Mouse (Mus musculus) ES-E14 (cell line): ENCODE measurements at regions not wholly inside any gene's neighbourhood (a gene's known extent, or its start where the extent isn't known, plus 50 kb on each side); places are given as distances from the start of the nearest gene placed in this dataset.

Experiments
- DNase-seq: peaks from one replicate; pipeline ENCODE4 v3.0.0-alpha.2; 2013; ENCODE audit warnings: low read depth, low spot score
- H3K27ac ChIP-seq: 2 replicates; pipeline ENCODE4 v1.5.1; 2012; ENCODE audit warnings: low read depth, mild to moderate bottlenecking, low read length, moderate library complexity, mixed read lengths; ENCODE audit not compliant: poor library complexity, insufficient read depth, severe bottlenecking
- H3K36me3 ChIP-seq: 2 replicates; pipeline ENCODE4 v1.6.1; 2012; ENCODE audit warnings: mild to moderate bottlenecking, low read length, moderate library complexity, mixed read lengths; ENCODE audit not compliant: control insufficient read depth, poor library complexity, insufficient read depth, severe bottlenecking
- H3K4me1 ChIP-seq, 2 experiments: fragments of 150-350 bp in 1 of 2; sonication (generic) in 1 of 2; 2 replicates each; pipeline ENCODE4 v1.6.1; 2012; ENCODE audit warnings: low read length in 2 of 2, mild to moderate bottlenecking in 1 of 2, mixed read lengths in 1 of 2; ENCODE audit not compliant: control insufficient read depth in 2 of 2, insufficient read depth in 2 of 2, poor library complexity in 1 of 2
- H3K4me3 ChIP-seq, 2 experiments: fragments of 150-350 bp in 1 of 2; sonication (generic) in 1 of 2; 2 replicates each; pipeline ENCODE4 v1.5.1; 2012; ENCODE audit warnings: low read length in 2 of 2, low read depth in 1 of 2, mild to moderate bottlenecking in 1 of 2, mixed read lengths in 1 of 2; ENCODE audit not compliant: insufficient read depth in 1 of 2, poor library complexity in 1 of 2, severe bottlenecking in 1 of 2
- H3K9ac ChIP-seq: 2 replicates; pipeline ENCODE4 v1.6.1; 2012; ENCODE audit warnings: low read depth, mild to moderate bottlenecking, low read length, mixed read lengths; ENCODE audit not compliant: poor library complexity, insufficient read depth, severe bottlenecking
- H3K9me3 ChIP-seq: fragments of 150-350 bp; sonication (generic); 2 replicates; pipeline ENCODE4 v1.6.1; 2012; ENCODE audit warnings: low read depth, mild to moderate bottlenecking, low read length; ENCODE audit not compliant: control insufficient read depth, insufficient read depth
- CHD2 ChIP-seq: IDR thresholded peaks from 2 replicates; pipeline ENCODE4 v1.6.1; 2014; ENCODE audit warnings: mild to moderate bottlenecking, low read depth, low read length, inconsistent platforms
- HCFC1 ChIP-seq: IDR thresholded peaks from 2 replicates; pipeline ENCODE4 v1.6.1; 2012; ENCODE audit warnings: low read length, inconsistent platforms, borderline replicate concordance; ENCODE audit not compliant: insufficient read depth
- MAFK ChIP-seq: IDR thresholded peaks from 2 replicates; pipeline ENCODE4 v1.6.1; 2014; ENCODE audit warnings: mild to moderate bottlenecking, low read depth, low read length, inconsistent platforms; ENCODE audit not compliant: insufficient read depth
- ZC3H11A ChIP-seq: IDR thresholded peaks from 2 replicates; pipeline ENCODE4 v1.6.1; 2012; ENCODE audit warnings: low read depth, mild to moderate bottlenecking, inconsistent platforms, low read length, borderline replicate concordance
- ZNF384 ChIP-seq: IDR thresholded peaks from 2 replicates; pipeline ENCODE4 v1.6.1; 2012; ENCODE audit warnings: low read depth, low read length, inconsistent platforms
- in situ Hi-C, 2 experiments: fragments of 600-800 bp; cut with MboI; formaldehyde crosslinking; loops; one replicate each; pipeline ENCODE4 v1.15.1; 2025; ENCODE audit warnings: low sequenced_read_pairs in 2 of 2, inconsistent platforms in 1 of 2; ENCODE audit not compliant: unreplicated experiment in 2 of 2

DNA sequence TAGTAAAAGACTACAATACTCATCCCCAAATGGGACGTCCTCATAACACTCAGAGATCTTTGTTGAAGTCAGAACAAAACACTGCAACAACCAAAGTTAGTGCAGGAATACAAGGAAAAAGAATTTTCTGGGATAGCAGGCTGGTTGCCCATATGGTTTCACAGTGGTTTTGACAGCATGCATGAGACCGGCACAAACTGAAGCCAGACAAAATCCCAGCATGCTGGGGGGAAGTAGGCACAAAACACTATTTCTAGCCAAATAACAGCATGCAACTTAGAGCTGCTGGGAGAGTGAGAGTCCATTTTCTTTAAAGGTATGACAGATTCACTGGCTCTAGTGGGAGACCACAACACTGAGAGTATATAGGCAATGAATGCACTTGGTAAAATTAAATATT is 619.1 kb upstream of the Manea start:
- Histone ChIP-seq H3K9me3 (no peaks in the 10 kb centered on the region), H3K36me3 (no peaks in the 10 kb centered on the region), H3K4me1 (no peaks in the 10 kb centered on the region), H3K4me3 (no peak overlapping the region), H3K9ac (no peak overlapping the region), H3K27ac (no peak overlapping the region)
- TF ChIP-seq ZNF384 (no peak), ZC3H11A (no peak), MAFK (no peak), HCFC1 (no peak), CHD2 (no peak)
- no peak for DNase-seq
- in situ Hi-C loops = no loop called here

DNA sequence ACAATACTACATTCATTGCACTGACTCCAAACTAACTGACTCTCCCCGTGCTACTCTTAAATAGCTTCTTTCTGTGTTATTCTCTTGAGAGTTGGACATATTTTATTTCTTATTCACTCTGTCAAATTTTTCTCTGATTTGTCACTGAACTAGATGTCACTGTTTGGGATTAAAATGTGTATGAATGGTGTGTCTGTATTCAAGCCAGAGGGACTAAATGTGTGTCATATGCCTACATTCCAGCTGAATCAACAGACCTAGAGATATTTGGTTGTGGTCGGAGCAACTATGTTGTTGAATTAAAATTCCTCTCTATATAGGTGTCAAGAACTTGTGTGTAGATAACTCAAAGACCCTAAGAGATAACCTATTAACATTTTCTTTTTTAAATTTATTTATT is 618.2 kb upstream of the Manea start:
- DNase-seq = no peak
- no peaks in the 10 kb centered on the region for H3K36me3 ChIP-seq
- H3K9ac ChIP-seq = no peak overlapping the region
- H3K4me1 ChIP-seq = no peaks in the 10 kb centered on the region
- in situ Hi-C loops = no loop called here
- no peak overlapping the region for H3K27ac ChIP-seq
- H3K9me3 ChIP-seq = no peaks in the 10 kb centered on the region
- TF ChIP-seq ZC3H11A (no peak), CHD2 (no peak), HCFC1 (no peak), MAFK (no peak), ZNF384 (no peak)
- no peak overlapping the region for H3K4me3 ChIP-seq

DNA sequence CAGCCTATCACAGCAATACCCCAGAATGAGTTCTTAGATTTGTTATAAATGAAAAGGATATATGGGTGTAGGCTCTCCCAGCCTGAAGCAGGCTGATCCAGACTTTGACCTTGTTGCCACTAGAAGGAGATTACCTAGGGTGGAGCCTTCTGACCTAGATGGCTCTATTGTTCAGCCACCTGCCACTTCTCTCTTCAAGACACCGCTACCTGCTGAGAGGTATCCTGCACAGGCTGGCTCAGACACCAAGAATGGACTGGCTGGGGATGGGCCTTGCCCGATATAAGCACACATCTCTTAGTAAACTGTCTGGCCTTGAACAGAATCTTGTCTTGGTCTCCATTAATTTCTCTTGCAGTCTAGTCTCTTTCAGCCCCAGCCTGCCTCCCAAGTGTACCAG is 597.9 kb upstream of the Manea start:
- in situ Hi-C loops = no loop called here
- no peak for TF ChIP-seq MAFK
- no peak for TF ChIP-seq HCFC1
- no peak for TF ChIP-seq CHD2
- TF ChIP-seq ZC3H11A = no peak
- no peak for TF ChIP-seq ZNF384
- peak; percentile 60 for DNase-seq
- H3K27ac ChIP-seq = peak overlapping the region; percentile 44; the same call in 1 of the 2 replicates
- no peaks in the 10 kb centered on the region for H3K36me3 ChIP-seq
- no peaks in the 10 kb centered on the region for H3K9me3 ChIP-seq
- H3K4me1 ChIP-seq = peaks cover 0 to 7% of the 10 kb centered on the region in 2 experiments; a peak in 1 of 4 replicates
- H3K9ac ChIP-seq = no peak overlapping the region
- H3K4me3 ChIP-seq = no peak overlapping the region

DNA sequence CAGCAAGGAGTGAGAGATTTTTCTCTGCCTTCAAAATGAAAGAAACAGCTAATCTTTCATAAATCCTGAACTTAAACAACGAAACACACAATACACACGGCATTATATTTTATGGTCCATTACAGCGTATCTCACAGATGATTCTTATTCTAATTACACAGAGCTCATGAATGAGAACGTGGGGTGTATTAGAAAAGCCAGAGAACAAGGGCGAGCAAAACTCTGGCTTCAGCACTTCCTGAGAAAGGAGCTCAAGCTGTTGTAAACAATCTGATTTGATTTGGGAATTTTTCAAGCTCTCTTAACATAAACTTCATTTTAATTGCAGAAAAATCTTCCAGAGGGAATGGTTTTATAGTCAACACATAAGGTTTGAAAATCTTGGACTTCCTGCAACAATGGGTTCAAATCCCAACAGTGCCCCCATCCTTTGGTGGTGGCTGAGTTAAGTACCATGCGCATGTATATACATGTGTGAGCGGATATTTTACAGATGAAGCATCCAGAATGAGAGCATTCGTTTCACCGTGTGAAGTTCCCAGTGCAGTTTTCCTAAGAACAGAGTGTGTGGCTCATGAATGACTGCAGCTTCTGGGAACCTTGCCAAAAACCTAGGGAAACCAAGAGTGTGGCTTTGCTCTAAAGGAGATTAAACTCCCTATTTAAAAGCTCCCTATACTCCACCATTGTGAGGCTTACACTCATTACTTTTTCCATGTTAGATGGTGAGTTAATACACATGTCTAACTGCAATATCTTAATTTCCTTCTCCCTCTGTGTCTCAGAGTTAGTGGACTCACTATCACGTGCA is 587.5 kb upstream of the Manea start:
- Histone ChIP-seq H3K4me3 (no peak overlapping the region), H3K27ac (no peak overlapping the region), H3K4me1 (no peaks in the 10 kb centered on the region), H3K9me3 (no peaks in the 10 kb centered on the region), H3K36me3 (no peaks in the 10 kb centered on the region), H3K9ac (no peak overlapping the region)
- in situ Hi-C loops = no loop called here
- TF ChIP-seq MAFK = no peak
- TF ChIP-seq ZNF384 = no peak
- no peak for TF ChIP-seq HCFC1
- TF ChIP-seq CHD2 = no peak
- TF ChIP-seq ZC3H11A = no peak
- no peak for DNase-seq
